Mouse (Mus musculus) erythroblast, embryonic 14.5 days (primary cell): ENCODE results near the gene Chka.

Source experiments
- GATA1 ChIP-seq: IDR thresholded peaks from 2 replicates; pipeline ENCODE4 v1.6.1; 2012; ENCODE audit warnings: low read length, inconsistent platforms, mixed read lengths
- TAL1 ChIP-seq: IDR thresholded peaks from 3 replicates; pipeline ENCODE4 v1.6.1; 2012; ENCODE audit warnings: low read length, inconsistent platforms, mixed read lengths

GRCm38 (mm10) chr19:3899618-3900017 lies 48.0 kb downstream of the Chka start:
- TF ChIP-seq GATA1: no peak
- TF ChIP-seq TAL1: no peak
